Mouse (Mus musculus) embryonic facial prominence, embryonic 15.5 days (tissue): ENCODE measurements around the gene Cpne2. TPM values are rescaled to one million over a fixed set of nuclear protein-coding genes. Genes with fewer than 3 reads are reported as not detected.

Experiments used
- ATAC-seq: fragments of 200-750 bp; cut with Nextera tagmentation; 2 replicates; pipeline ENCODE4 v1.8.0; 2017; ENCODE audit warnings: low read depth, moderate TSS enrichment; ENCODE audit not compliant: insufficient number of reproducible peaks, low FRiP score, low TSS enrichment
- H3K27ac ChIP-seq: fragments of 300-500 bp; sonication (generic); replicated peaks from 2 replicates; pipeline ENCODE4 v1.5.1; 2015; ENCODE audit warnings: mild to moderate bottlenecking, inconsistent platforms
- H3K27me3 ChIP-seq: fragments of 300-500 bp; sonication (generic); 2 replicates; pipeline ENCODE4 v1.6.1; 2015; ENCODE audit warnings: inconsistent platforms
- H3K36me3 ChIP-seq: fragments of 300-500 bp; sonication (generic); 2 replicates; pipeline ENCODE4 v1.6.1; 2015; ENCODE audit warnings: mild to moderate bottlenecking, inconsistent platforms
- H3K4me1 ChIP-seq: fragments of 300-500 bp; sonication (generic); 2 replicates; pipeline ENCODE4 v1.6.1; 2015; ENCODE audit warnings: inconsistent platforms
- H3K4me2 ChIP-seq: fragments of 300-500 bp; sonication (generic); replicated peaks from 2 replicates; pipeline ENCODE4 v1.6.1; 2015; ENCODE audit warnings: mild to moderate bottlenecking, inconsistent platforms
- H3K4me3 ChIP-seq: fragments of 300-500 bp; sonication (generic); replicated peaks from 2 replicates; pipeline ENCODE4 v1.5.1; 2015; ENCODE audit warnings: mild to moderate bottlenecking, inconsistent platforms
- H3K9ac ChIP-seq: fragments of 300-500 bp; sonication (generic); 2 replicates; pipeline ENCODE4 v1.6.1; 2015; ENCODE audit warnings: inconsistent platforms
- H3K9me3 ChIP-seq: fragments of 300-500 bp; sonication (generic); replicated peaks from 2 replicates; pipeline ENCODE4 v1.6.1; 2016; ENCODE audit warnings: inconsistent platforms
- WGBS: fragments of 180-500 bp; shearing (Covaris S2); methylation state at CpG from one replicate; pipeline ENCODE4 v1.1.7; 2015; 5-methylcytosine and 5-hydroxymethylcytosine counted together
- polyA plus RNA-seq: library from polyadenylated mRNA; unstranded; fragments of >200 nt; fragmentation: Nextera tagmentation; extraction: Ambion mirVana; gene quantifications from 2 replicates; pipeline ENCODE4 v1.2.1, GENCODE M21; 2015

Gene Cpne2
- polyA plus RNA-seq, 1 experiment from 2014 or later: 15.6 TPM

GRCm38 (mm10) chr8:94561256-94561655 lies 28.5 kb downstream of the Cpne2 start:
- no peak overlapping the region for H3K27ac ChIP-seq
- H3K4me1 ChIP-seq: no peaks in the 10 kb centered on the region
- WGBS: 61% methylated on average over 5 of the region's 5 CpGs
- H3K4me3 ChIP-seq: no peak overlapping the region
- H3K9me3 ChIP-seq: no peaks in the 10 kb centered on the region
- no peak for ATAC-seq
- no peaks in the 10 kb centered on the region for H3K27me3 ChIP-seq
- no peak overlapping the region for H3K9ac ChIP-seq
- no peaks in the 10 kb centered on the region for H3K36me3 ChIP-seq
- no peak overlapping the region for H3K4me2 ChIP-seq

DNA sequence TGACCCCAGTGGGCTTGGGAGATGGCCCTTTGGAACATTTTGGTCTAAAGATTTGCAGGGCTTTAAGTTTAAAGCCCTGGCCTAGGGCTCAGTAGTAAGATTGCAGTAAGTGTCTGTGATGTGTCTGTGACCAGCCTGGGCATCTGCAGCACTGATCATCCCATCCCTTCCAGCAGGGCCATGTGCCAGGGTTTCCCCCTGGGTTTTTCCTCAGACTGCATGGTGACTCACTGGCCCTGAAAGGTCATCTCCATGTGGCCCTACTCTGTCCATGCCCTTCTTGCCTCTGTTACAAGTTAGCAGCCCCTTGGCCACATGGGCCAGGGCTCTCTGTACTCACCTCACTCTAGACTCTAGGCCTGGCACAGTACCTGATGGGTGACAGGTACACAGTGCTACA lies 31.6 kb downstream of the Cpne2 start:
- Histone ChIP-seq H3K36me3 (no peaks in the 10 kb centered on the region), H3K4me3 (no peak overlapping the region), H3K9ac (no peak overlapping the region), H3K9me3 (no peaks in the 10 kb centered on the region), H3K4me1 (no peaks in the 10 kb centered on the region; the same call in 1 of the 2 replicates), H3K27me3 (no peaks in the 10 kb centered on the region), H3K4me2 (no peak overlapping the region), H3K27ac (no peak overlapping the region)
- ATAC-seq: no peak

- H3K4me2 ChIP-seq: no peak overlapping the region
- no peaks in the 10 kb centered on the region for H3K27me3 ChIP-seq
- H3K4me3 ChIP-seq: no peak overlapping the region
- no peaks in the 10 kb centered on the region for H3K9me3 ChIP-seq
- H3K36me3 ChIP-seq: no peaks in the 10 kb centered on the region
- H3K9ac ChIP-seq: no peak overlapping the region
- H3K27ac ChIP-seq: no peak overlapping the region
- WGBS: 54% methylated on average over 6 of the region's 6 CpGs
- ATAC-seq: no peak
- H3K4me1 ChIP-seq: no peaks in the 10 kb centered on the region; the same call in 1 of the 2 replicates
Measured at GRCm38 (mm10) chr8:94566033-94566432, 33.2 kb downstream of the Cpne2 start.

DNA sequence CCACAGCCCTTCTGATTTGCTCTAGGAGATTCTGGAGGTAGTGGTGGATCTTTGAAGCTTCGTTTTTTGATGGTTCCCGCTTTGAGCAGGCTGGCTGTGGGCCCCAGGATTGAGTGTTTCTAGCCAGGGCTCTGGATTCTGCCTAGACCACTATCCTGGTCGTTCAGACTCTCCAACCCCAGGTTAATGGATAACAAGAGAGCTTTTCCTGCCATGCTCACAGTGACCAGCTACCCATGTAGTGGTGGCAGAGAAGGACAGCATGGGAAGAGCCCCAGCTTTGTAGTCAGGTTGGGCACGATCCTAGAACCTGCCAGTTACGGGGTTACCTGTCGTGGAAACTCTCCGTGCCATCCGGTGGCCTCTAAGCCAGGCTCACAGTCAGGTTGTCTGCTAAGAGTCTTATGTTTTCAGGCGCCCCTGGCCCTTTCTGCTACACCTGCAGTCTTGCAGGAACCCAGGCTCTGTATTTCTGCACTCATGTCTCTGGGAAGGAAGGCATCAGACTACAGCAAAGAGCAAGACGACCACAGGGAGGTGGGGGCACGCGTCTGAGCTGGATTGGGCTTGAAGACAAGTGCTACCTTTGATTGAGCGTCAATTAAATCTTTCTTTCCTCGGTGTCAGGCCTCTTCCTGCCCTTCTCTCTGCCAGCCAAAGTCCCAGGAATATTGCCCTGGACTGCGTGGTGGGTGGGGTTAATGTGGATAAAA lies 33.8 kb downstream of the Cpne2 start:
- Histone ChIP-seq H3K9me3 (no peaks in the 10 kb centered on the region), H3K9ac (no peak overlapping the region)

GRCm38 (mm10) chr8:94567159-94567849 lies 34.5 kb downstream of the Cpne2 start:
- H3K4me2 ChIP-seq: no peak overlapping the region
- no peak for ATAC-seq
- 74% methylated on average over 8 of the region's 8 CpGs for WGBS
- no peaks in the 10 kb centered on the region; the same call in 1 of the 2 replicates for H3K4me1 ChIP-seq
- no peak overlapping the region for H3K27ac ChIP-seq
- H3K9ac ChIP-seq: no peak overlapping the region
- H3K27me3 ChIP-seq: no peaks in the 10 kb centered on the region
- no peaks in the 10 kb centered on the region for H3K9me3 ChIP-seq
- H3K4me3 ChIP-seq: no peak overlapping the region
- no peaks in the 10 kb centered on the region for H3K36me3 ChIP-seq

More for the DNA sequence above, 33.8 kb downstream of the Cpne2 start:
- 58% methylated on average over 15 of the region's 15 CpGs for WGBS
- H3K4me1 ChIP-seq: no peaks in the 10 kb centered on the region; the same call in 1 of the 2 replicates
- H3K27me3 ChIP-seq: no peaks in the 10 kb centered on the region
- no peak overlapping the region for H3K4me3 ChIP-seq
- H3K27ac ChIP-seq: no peak overlapping the region
- no peak for ATAC-seq
- H3K4me2 ChIP-seq: no peak overlapping the region
- no peaks in the 10 kb centered on the region for H3K36me3 ChIP-seq

DNA sequence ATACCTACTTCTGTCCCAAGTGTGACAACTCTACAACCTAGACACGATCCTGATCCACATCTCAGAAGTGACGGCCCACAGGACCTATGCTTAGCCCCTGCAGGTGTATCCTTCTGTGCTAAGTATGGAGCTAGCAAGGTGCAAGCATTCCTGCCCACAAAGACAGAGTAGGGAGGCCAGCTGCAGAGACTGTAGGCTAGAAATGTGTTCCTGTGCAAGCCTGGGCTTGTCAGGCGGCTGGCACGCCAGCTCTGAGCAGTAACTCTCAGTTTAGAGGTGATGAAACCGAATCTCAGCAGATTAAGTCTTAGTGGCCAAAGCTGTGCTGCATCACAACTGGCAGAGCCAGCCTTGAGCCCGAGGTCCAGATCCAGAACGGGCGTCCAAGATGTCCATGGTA lies 35.3 kb downstream of the Cpne2 start:
- no peak overlapping the region for H3K4me2 ChIP-seq
- no peak overlapping the region for H3K27ac ChIP-seq
- H3K4me3 ChIP-seq: no peak overlapping the region
- no peak overlapping the region for H3K9ac ChIP-seq
- no peaks in the 10 kb centered on the region for H3K27me3 ChIP-seq
- no peak for ATAC-seq
- no peaks in the 10 kb centered on the region for H3K9me3 ChIP-seq
- H3K36me3 ChIP-seq: peaks cover 3% of the 10 kb centered on the region; the same call in 1 of the 2 replicates
- H3K4me1 ChIP-seq: no peaks in the 10 kb centered on the region; the same call in 1 of the 2 replicates
- WGBS: 63% methylated on average over 8 of the region's 8 CpGs

DNA sequence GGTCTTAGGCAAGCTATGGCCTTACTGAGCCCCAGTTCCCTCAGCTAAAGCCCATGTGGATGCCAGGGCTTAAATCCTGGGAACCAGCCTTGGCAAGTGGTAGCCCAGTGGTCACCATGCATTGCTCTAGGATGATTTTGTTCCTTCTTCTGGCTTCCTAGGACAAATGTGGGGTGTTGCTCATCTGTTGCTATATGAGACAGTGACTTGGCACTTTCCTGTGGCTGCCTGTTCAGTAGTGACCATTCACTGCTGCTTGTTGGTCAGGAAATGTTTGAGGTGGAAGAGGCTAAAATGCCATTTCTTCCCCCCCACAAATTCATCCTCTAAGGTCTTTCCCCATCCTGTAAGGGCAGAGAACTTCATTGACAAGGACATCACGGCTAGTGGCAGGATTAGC lies 36.6 kb downstream of the Cpne2 start:
- ATAC-seq: no peak
- Histone ChIP-seq H3K9me3 (no peaks in the 10 kb centered on the region), H3K4me3 (no peak overlapping the region), H3K27me3 (no peaks in the 10 kb centered on the region), H3K4me1 (no peaks in the 10 kb centered on the region; the same call in 1 of the 2 replicates), H3K9ac (no peak overlapping the region), H3K4me2 (no peak overlapping the region), H3K27ac (no peak overlapping the region), H3K36me3 (peaks cover 16% of the 10 kb centered on the region)
- 70% methylated on average over 1 of the region's 1 CpGs for WGBS

DNA sequence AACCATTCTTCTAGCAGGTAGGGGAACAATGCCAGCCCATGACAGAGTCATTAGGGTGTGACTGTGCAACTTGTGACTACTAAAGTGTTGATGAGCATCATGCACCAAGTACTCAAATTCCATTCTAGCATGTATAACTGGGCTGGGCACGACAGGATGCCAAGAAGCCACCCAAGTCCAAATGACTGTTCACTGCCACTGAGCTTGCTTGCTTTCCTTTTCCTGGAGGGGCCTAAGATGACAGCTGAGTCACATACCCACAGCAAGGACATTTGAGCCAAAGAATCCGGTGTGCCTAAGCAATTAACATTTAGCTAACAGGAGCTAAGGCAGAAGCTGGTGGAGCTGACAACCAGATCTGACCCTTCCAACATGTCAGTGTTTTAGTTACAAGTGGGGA lies 39.1 kb downstream of the Cpne2 start:
- Histone ChIP-seq H3K4me2 (no peak overlapping the region), H3K4me3 (no peak overlapping the region), H3K9ac (no peak overlapping the region), H3K36me3 (peaks cover 39% of the 10 kb centered on the region), H3K27me3 (no peaks in the 10 kb centered on the region), H3K4me1 (no peaks in the 10 kb centered on the region; the same call in 1 of the 2 replicates), H3K9me3 (no peaks in the 10 kb centered on the region), H3K27ac (no peak overlapping the region)
- 67% methylated on average over 2 of the region's 2 CpGs for WGBS
- ATAC-seq: no peak

- H3K4me2 ChIP-seq: no peak overlapping the region
- H3K27ac ChIP-seq: no peak overlapping the region
- 80% methylated on average over 16 of the region's 16 CpGs for WGBS
- H3K4me1 ChIP-seq: no peaks in the 10 kb centered on the region
- peaks cover 61% of the 10 kb centered on the region for H3K36me3 ChIP-seq
- H3K9me3 ChIP-seq: no peaks in the 10 kb centered on the region
- no peak overlapping the region for H3K9ac ChIP-seq
- no peak overlapping the region for H3K4me3 ChIP-seq
- no peaks in the 10 kb centered on the region for H3K27me3 ChIP-seq
- no peak for ATAC-seq
Measured at GRCm38 (mm10) chr8:94574159-94574907, 41.5 kb downstream of the Cpne2 start.

DNA sequence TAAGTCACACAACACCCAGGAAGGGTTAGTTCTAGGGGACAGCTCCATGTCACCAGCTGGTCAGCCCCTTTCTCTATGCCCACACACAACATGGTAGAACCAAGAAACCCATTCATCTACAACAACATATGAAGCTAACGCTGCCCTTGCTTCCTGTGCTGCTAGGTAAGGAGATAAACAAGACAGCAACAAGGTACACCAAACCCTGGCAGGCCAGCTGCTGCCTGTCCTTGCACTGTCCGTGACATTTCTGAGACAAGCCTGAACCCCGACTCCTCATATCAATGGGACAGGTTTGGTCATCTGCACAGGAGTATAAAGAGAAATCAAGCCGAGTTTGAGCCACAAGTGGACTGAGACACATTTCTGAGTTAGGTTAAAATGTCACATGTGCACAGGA lies 42.4 kb downstream of the Cpne2 start:
- Histone ChIP-seq H3K4me2 (no peak overlapping the region), H3K27ac (no peak overlapping the region), H3K9ac (no peak overlapping the region), H3K4me3 (no peak overlapping the region), H3K27me3 (no peaks in the 10 kb centered on the region), H3K4me1 (no peaks in the 10 kb centered on the region), H3K36me3 (peaks cover 63% of the 10 kb centered on the region), H3K9me3 (no peaks in the 10 kb centered on the region)
- no peak for ATAC-seq
- WGBS: 92% methylated on average over 4 of the region's 4 CpGs

DNA sequence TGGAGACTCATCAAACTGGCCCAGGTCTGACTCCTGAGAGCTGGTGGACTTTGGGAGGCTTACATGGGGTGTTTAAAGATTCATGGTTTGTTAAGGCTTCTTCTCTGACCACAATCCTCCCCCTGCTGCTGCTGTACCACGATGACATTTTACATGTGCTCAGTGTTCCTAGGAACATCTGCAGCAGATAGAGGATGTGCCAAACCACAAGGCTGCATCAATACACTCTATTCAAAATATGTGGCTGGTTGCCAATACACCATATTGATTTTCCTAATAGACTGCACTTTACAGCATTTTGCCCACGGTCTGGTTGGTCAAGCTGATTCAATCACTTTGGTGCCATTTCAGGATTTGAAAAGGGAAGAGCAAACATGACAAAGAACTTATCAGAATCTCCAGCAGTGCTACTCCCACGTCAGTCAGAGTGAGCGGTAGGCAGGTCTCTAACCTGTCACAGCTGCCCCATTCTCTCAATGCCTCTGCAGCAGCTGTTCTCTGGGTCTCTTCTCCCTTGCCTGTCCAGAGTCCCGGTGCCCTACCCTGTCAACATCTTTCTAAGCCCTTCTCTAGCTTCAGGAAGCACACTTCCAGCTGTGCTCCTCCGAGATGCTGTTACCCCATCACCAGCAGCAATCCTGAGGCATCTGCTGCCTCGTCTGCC lies 49.2 kb downstream of the Cpne2 start:
- no peak for ATAC-seq
- H3K36me3 ChIP-seq: peaks cover 75% of the 10 kb centered on the region
- no peak overlapping the region for H3K27ac ChIP-seq

More for the DNA sequence above, 49.2 kb downstream of the Cpne2 start:
- no peaks in the 10 kb centered on the region for H3K27me3 ChIP-seq
- H3K4me3 ChIP-seq: no peak overlapping the region
- H3K4me1 ChIP-seq: 0 out of 2 replicates have a peak, but pooled peaks cover 3% of the 10 kb centered on the region
- no peaks in the 10 kb centered on the region for H3K9me3 ChIP-seq
- whole genome bisulfite sequencing: 79% methylated on average over 7 of the region's 7 CpGs
- no peak overlapping the region for H3K9ac ChIP-seq
- no peak overlapping the region for H3K4me2 ChIP-seq
